Mouse (Mus musculus): ENCODE measurements around the gene Tia1. TPM values are rescaled to one million over a fixed set of nuclear protein-coding genes. Genes with fewer than 3 reads are reported as not detected.
A peak's percentile ranks its signal among the peaks of the same experiment; 100 is the strongest.

Gene Tia1
- polyA plus RNA-seq, 1 experiment from 2014 or later, result 235 TPM

DNA sequence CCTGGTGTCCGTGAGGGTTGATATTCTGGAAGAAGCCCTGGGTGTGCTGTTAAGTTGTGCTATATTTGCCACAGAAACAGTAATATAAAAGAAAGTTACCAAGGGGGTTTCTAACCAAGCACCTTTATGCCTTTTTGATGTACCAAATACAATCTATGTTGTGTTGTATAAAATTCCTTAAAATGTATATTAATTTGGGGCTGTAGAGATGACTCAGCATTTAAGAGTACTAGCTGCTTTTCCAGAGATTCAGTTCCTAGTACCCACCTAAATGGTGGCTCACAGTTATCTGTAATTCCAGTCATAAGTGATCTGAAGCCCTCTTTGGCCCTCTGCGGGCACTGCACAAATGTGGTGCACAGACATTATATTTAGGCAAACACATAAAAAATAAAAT is 37.2 kb upstream of the Tia1 start:
- peak overlapping the region; percentile 60; the same call in 1 of the 2 replicates for H3K4me3 ChIP-seq (ENCODE audit: low read depth, low read length)
- no peaks in the 10 kb centered on the region for H3K9me3 ChIP-seq (ENCODE audit: control insufficient read depth, low read length)
- no peak overlapping the region for H3K9ac ChIP-seq (ENCODE audit: low read length)
- no peaks in the 10 kb centered on the region for H3K27me3 ChIP-seq (ENCODE audit: control insufficient read depth, insufficient read depth, low read length)
- no peak for DNase-seq (ENCODE audit: low spot score)
- peak overlapping the region; percentile 71; the same call in 1 of the 2 replicates for H3K4me2 ChIP-seq (ENCODE audit: low read depth)
- WGBS, result 76% methylated on average over 2 of the region's 2 CpGs
- H3K4me1 ChIP-seq (ENCODE audit: control insufficient read depth, insufficient read depth, low read length), result peaks cover 9% of the 10 kb centered on the region; the same call in 1 of the 2 replicates
- H3K27ac ChIP-seq (ENCODE audit: low read depth, low read length), result no peak overlapping the region
- no peaks in the 10 kb centered on the region for H3K36me3 ChIP-seq (ENCODE audit: control insufficient read depth, insufficient read depth, low read length)
- no peak for ATAC-seq (ENCODE audit: insufficient read depth, low FRiP score, low TSS enrichment)

DNA sequence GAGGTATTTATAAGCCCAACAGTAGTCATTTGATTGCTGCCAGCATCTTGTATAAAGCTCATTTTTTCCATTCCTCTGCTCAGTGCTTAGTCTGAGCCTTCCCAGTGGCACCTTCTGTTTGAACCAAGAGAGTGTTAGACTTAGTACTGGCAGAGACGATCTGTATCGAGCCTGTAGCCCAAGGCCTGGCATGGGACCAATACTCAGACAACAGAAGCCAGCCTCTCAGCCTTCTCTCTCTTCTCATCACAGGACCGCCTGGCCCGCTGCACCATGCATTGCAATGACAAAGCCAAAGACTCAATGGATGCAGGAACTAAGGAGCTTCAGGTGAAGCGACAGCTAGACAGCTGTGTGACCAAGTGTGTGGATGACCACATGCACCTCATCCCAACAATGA is 35.5 kb upstream of the Tia1 start:
- no peaks in the 10 kb centered on the region for H3K36me3 ChIP-seq (ENCODE audit: control insufficient read depth, insufficient read depth, low read length)
- H3K27ac ChIP-seq (ENCODE audit: low read depth, low read length), result no peak overlapping the region
- no peaks in the 10 kb centered on the region for H3K27me3 ChIP-seq (ENCODE audit: control insufficient read depth, insufficient read depth, low read length)
- no peak overlapping the region for H3K9ac ChIP-seq (ENCODE audit: low read length)
- WGBS, result 97% methylated on average over 5 of the region's 5 CpGs
- H3K4me1 ChIP-seq (ENCODE audit: control insufficient read depth, insufficient read depth, low read length), result peaks cover 17% of the 10 kb centered on the region
- no peak overlapping the region for H3K4me3 ChIP-seq (ENCODE audit: low read depth, low read length)
- DNase-seq (ENCODE audit: low spot score) (no peak), ATAC-seq (ENCODE audit: insufficient read depth, low FRiP score, low TSS enrichment) (no peak)
- H3K9me3 ChIP-seq (ENCODE audit: control insufficient read depth, low read length), result no peaks in the 10 kb centered on the region
- H3K4me2 ChIP-seq (ENCODE audit: low read depth), result no peak overlapping the region

DNA sequence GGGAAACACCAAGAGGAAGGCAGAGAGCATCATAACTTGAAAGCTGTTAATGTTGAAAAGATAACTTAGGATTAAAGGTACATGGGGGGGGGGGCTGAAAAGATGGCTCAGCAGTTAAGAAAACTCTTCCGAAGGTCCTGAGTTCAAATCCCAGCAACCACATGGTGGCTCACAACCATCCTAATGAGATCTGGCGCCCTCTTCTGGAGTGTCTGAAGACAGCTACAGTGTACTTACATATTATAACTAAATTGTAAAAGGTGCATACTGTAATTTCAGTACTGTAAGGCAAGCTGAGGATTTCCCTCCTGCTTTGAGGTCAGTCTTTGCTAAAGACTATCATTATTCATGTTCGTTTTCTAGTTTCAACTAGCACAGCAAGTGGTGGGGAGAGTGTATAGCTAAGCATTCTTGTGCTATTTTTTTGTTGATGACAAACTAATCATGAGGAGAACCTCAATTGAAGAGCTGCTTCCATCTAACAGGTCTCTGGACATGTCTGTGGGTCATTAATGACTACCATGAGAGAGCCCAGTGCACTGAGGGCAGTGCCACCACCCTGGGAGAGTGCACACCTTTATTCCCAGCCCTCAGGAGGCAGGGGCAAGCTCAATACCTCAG is 33.8 kb upstream of the Tia1 start:
- Histone ChIP-seq H3K9ac (ENCODE audit: low read length) (peak overlapping the region; percentile 88), H3K36me3 (ENCODE audit: control insufficient read depth, insufficient read depth, low read length) (no peaks in the 10 kb centered on the region), H3K27me3 (ENCODE audit: control insufficient read depth, insufficient read depth, low read length) (no peaks in the 10 kb centered on the region), H3K9me3 (ENCODE audit: control insufficient read depth, low read length) (no peaks in the 10 kb centered on the region), H3K4me2 (ENCODE audit: low read depth) (peak overlapping the region; percentile 89), H3K27ac (ENCODE audit: low read depth, low read length) (peak overlapping the region; percentile 85), H3K4me3 (ENCODE audit: low read depth, low read length) (no peak overlapping the region), H3K4me1 (ENCODE audit: control insufficient read depth, insufficient read depth, low read length) (peaks cover 17% of the 10 kb centered on the region)
- no peak for ATAC-seq (ENCODE audit: insufficient read depth, low FRiP score, low TSS enrichment)
- 67% methylated on average over 3 of the region's 3 CpGs for WGBS
- no peak for DNase-seq (ENCODE audit: low spot score)

DNA sequence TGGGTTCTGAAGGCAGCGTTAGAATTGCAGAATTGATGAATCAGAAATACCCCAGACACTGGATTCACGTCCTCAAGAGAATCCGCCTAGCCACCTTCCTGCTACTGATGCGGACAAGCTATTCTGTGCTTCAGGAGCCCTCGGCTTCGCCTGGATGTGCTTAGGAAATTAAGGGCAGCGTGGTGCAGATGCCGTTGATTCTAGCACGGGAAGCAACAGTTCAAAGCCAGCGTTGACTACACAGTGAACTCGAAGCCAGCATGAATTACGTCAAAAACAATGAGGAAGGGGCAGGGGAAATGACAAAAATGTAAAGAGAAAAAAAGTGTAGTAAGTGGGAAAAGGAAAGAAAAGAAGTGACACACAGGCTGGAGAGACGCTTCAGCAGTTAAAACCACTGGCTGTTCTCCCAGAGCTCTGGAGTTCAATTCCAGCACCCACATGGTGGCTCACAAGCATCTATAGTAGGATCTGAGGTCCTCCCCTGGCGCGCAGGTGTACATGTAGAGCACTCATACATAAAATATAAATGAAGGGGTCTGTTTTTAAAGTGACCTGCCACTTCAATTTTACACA is 33.2 kb upstream of the Tia1 start, which contains the start of gene Snrpg:
Gene Snrpg, plus strand, starts transcription at position 541 of the 576 bp plus-strand sequence.
- Histone ChIP-seq H3K9me3 (ENCODE audit: control insufficient read depth, low read length) (no peaks in the 10 kb centered on the region), H3K27ac (ENCODE audit: low read depth, low read length) (peak within 1 kb of the TSS; percentile 85), H3K27me3 (ENCODE audit: control insufficient read depth, insufficient read depth, low read length) (no peaks in the 10 kb centered on the region), H3K4me2 (ENCODE audit: low read depth) (peak within 1 kb of the TSS; percentile 89), H3K4me3 (ENCODE audit: low read depth, low read length) (peak within 1 kb of the TSS; percentile 76), H3K4me1 (ENCODE audit: control insufficient read depth, insufficient read depth, low read length) (peaks cover 17% of the 10 kb centered on the region), H3K9ac (ENCODE audit: low read length) (peak within 1 kb of the TSS; percentile 88), H3K36me3 (ENCODE audit: control insufficient read depth, insufficient read depth, low read length) (no peaks in the 10 kb centered on the region)
- 21% methylated on average over 15 of the region's 15 CpGs for WGBS
- ATAC-seq (ENCODE audit: insufficient read depth, low FRiP score, low TSS enrichment), result no peak
- DNase-seq (ENCODE audit: low spot score), result peak; percentile 38

DNA sequence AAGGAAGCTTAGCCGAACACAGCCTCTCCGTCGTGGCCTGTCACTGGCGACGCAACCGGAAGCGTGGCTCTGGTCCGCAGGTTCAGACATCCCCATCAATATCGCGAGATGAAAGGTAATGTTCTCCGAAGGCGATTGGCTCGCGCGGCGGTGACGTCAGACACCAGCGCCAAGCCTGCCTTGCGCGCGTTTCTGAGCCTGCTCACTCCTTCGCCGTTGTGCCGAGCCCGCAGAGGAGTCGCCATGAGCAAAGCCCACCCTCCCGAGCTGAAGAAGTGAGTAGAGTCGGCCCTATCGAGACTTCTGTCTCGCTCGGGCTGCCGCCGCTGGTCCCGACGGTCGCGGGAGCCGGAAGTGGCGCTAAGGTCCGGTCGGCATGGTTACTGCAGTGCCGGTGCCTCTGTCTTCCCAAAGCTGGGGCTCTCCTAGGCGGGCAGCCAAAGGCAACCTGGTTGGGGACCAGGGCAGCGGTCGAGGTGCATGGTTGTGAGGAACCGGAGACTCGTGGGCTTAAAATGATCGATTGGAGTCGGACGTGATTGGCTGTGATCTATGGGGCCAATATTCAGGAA is 32.6 kb upstream of the Tia1 start:
- peak; percentile 97 for DNase-seq (ENCODE audit: low spot score)
- H3K36me3 ChIP-seq (ENCODE audit: control insufficient read depth, insufficient read depth, low read length), result peaks cover 2% of the 10 kb centered on the region; the same call in 1 of the 2 replicates
- peak overlapping the region; percentile 85 for H3K27ac ChIP-seq (ENCODE audit: low read depth, low read length)
- peak overlapping the region; percentile 76 for H3K4me3 ChIP-seq (ENCODE audit: low read depth, low read length)
- peaks cover 17% of the 10 kb centered on the region for H3K4me1 ChIP-seq (ENCODE audit: control insufficient read depth, insufficient read depth, low read length)
- no peaks in the 10 kb centered on the region for H3K27me3 ChIP-seq (ENCODE audit: control insufficient read depth, insufficient read depth, low read length)
- H3K9ac ChIP-seq (ENCODE audit: low read length), result peak overlapping the region; percentile 88
- peak; percentile 96 for ATAC-seq (ENCODE audit: insufficient read depth, low FRiP score, low TSS enrichment)
- peak overlapping the region; percentile 89 for H3K4me2 ChIP-seq (ENCODE audit: low read depth)
- no peaks in the 10 kb centered on the region for H3K9me3 ChIP-seq (ENCODE audit: control insufficient read depth, low read length)
- under 1% methylated on average over 50 of the region's 50 CpGs for WGBS

DNA sequence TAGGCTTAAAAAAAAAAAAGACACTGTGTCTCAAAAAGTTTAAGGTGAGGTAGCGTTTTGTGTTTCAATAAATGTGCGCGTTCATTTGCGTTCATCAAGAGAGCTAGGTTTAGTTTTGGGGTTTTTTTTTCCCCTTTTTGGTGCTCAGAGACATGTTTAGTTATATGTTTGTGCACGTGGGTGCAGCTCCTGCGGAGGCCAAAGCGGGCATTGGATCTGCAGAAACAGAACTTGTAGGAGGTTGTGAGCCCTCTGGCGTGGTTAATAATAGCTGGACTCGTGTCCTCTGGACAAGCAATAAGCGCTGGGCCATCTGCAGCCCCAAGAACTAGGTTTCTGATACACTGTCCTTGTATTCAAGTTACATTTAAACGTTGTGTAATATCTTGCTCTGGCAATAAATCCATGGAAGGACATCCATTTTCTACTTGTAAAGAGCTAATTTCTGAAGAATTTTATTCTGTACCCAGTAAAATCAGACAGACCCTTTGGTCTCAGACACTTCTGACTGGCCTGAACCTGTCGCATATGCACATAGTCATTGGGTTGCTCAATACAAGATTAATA is 32.0 kb upstream of the Tia1 start:
- H3K27ac ChIP-seq (ENCODE audit: low read depth, low read length), result peak overlapping the region; percentile 83
- H3K27me3 ChIP-seq (ENCODE audit: control insufficient read depth, insufficient read depth, low read length), result no peaks in the 10 kb centered on the region
- WGBS, result 5% methylated on average over 12 of the region's 12 CpGs
- peak overlapping the region; percentile 88 for H3K9ac ChIP-seq (ENCODE audit: low read length)
- H3K4me2 ChIP-seq (ENCODE audit: low read depth), result peak overlapping the region; percentile 89
- peaks cover 13% of the 10 kb centered on the region for H3K4me1 ChIP-seq (ENCODE audit: control insufficient read depth, insufficient read depth, low read length)
- peaks cover 5% of the 10 kb centered on the region for H3K36me3 ChIP-seq (ENCODE audit: control insufficient read depth, insufficient read depth, low read length)
- H3K4me3 ChIP-seq (ENCODE audit: low read depth, low read length), result peak overlapping the region; percentile 76
- no peak for ATAC-seq (ENCODE audit: insufficient read depth, low FRiP score, low TSS enrichment)
- DNase-seq (ENCODE audit: low spot score), result no peak
- H3K9me3 ChIP-seq (ENCODE audit: control insufficient read depth, low read length), result no peaks in the 10 kb centered on the region

DNA sequence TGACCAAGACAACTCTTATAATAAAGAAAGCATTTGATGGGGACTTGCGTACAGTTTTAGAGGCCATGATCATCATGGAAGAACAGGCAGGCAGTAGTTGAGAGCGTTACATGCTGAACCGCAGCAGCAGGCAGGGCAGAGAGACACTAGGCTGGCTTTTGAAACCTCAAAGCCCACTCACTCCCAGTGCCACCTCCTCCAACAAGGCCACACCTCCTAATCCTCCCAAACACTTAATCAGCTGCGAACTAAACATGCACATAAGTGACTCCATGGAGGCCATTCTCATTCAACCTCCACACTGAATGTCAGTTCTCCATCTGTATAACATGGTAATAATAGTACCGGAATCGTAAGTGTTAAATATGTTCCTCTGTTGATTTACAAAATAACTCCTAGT is 30.5 kb upstream of the Tia1 start:
- ATAC-seq (ENCODE audit: insufficient read depth, low FRiP score, low TSS enrichment) (no peak), DNase-seq (ENCODE audit: low spot score) (no peak)
- H3K27me3 ChIP-seq (ENCODE audit: control insufficient read depth, insufficient read depth, low read length), result no peaks in the 10 kb centered on the region
- 96% methylated on average over 6 of the region's 6 CpGs for whole genome bisulfite sequencing
- no peak overlapping the region for H3K9ac ChIP-seq (ENCODE audit: low read length)
- no peak overlapping the region for H3K4me2 ChIP-seq (ENCODE audit: low read depth)
- H3K36me3 ChIP-seq (ENCODE audit: control insufficient read depth, insufficient read depth, low read length), result peaks cover 12% of the 10 kb centered on the region
- no peak overlapping the region for H3K4me3 ChIP-seq (ENCODE audit: low read depth, low read length)
- H3K4me1 ChIP-seq (ENCODE audit: control insufficient read depth, insufficient read depth, low read length), result peaks cover 13% of the 10 kb centered on the region
- H3K9me3 ChIP-seq (ENCODE audit: control insufficient read depth, low read length), result no peaks in the 10 kb centered on the region
- H3K27ac ChIP-seq (ENCODE audit: low read depth, low read length), result no peak overlapping the region

DNA sequence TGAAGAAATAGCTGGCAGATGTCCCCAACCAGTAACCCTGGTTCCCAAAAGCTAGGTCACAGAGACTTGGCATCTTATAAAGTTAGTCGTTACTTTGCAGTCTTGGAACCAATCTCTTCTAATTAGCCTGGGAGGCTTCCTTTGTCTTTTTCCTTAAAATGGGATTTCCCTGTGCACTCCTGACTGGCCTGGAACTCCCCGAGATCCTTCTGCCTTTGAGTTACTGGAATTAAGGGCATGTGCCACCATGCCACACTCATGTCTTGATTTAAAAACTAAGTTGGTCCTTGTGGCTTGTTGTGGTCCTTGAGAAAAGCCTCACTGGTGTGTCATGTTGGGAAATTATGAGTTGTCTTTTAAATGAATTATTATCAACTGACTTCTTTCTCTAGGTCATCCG is 25.7 kb upstream of the Tia1 start:
- H3K36me3 ChIP-seq (ENCODE audit: control insufficient read depth, insufficient read depth, low read length), result peaks cover 14% of the 10 kb centered on the region
- WGBS, result 93% methylated on average over 3 of the region's 3 CpGs
- ATAC-seq (ENCODE audit: insufficient read depth, low FRiP score, low TSS enrichment), result no peak

More for the DNA sequence above, 25.7 kb upstream of the Tia1 start:
- DNase-seq (ENCODE audit: low spot score), result no peak
- H3K9me3 ChIP-seq (ENCODE audit: control insufficient read depth, low read length), result no peaks in the 10 kb centered on the region
- no peak overlapping the region for H3K27ac ChIP-seq (ENCODE audit: low read depth, low read length)
- no peaks in the 10 kb centered on the region for H3K27me3 ChIP-seq (ENCODE audit: control insufficient read depth, insufficient read depth, low read length)
- H3K9ac ChIP-seq (ENCODE audit: low read length), result no peak overlapping the region
- no peak overlapping the region for H3K4me2 ChIP-seq (ENCODE audit: low read depth)
- no peaks in the 10 kb centered on the region for H3K4me1 ChIP-seq (ENCODE audit: control insufficient read depth, insufficient read depth, low read length)
- no peak overlapping the region for H3K4me3 ChIP-seq (ENCODE audit: low read depth, low read length)

Data from neural tube, embryonic 11.5 days (tissue).